Mouse (Mus musculus) lung, postnatal 0 days (tissue): ENCODE measurements around the gene Prg2.

Experiments
- CTCF ChIP-seq: IDR thresholded peaks from 2 replicates; pipeline ENCODE4 v1.5.1; 2016; ENCODE audit warnings: antibody characterized with exemption, mild to moderate bottlenecking
- EP300 ChIP-seq: IDR thresholded peaks from 2 replicates; pipeline ENCODE4 v1.6.1; 2016; ENCODE audit warnings: antibody characterized with exemption, mild to moderate bottlenecking, control low read depth

- TF ChIP-seq EP300 (no peak), CTCF (no peak)
These were observed 26.3 kb downstream of the Prg2 start for GRCm38 (mm10) chr2:85006600-85006999.
